20 mouse cellular contexts compared by ENCODE assay signal in genomic region chr5:33400819-33401218, GRCm38 (mm10). TPM values are rescaled to one million over a fixed set of nuclear protein-coding genes. Genes with fewer than 3 reads are reported as not detected.
"Had no signal": no experiment of that assay in that cellular context is flagged by ENCODE, and none has a peak within 500 bp of the region (broad histone marks: within the 10 kb centered on the region; RNA-seq: fewer than 3 reads in every experiment).

No protein-coding gene starts in this region.

- H3K4me3 ChIP-seq: layer of hippocampus, adult 2 months; limb, embryonic 12.5 days; liver, embryonic 13.5 days; lung, embryonic 15.5 days; megakaryocyte, embryonic 14.5 days; midbrain, embryonic 12.5 days; stomach, embryonic 15.5 days had no signal

- H3K36me3 ChIP-seq: lung, embryonic 15.5 days; midbrain, embryonic 12.5 days; stomach, embryonic 15.5 days had no signal

- H3K27ac ChIP-seq: layer of hippocampus, adult 2 months; limb, embryonic 12.5 days; liver, embryonic 13.5 days; lung, embryonic 15.5 days; macrophage; midbrain, embryonic 12.5 days; stomach, embryonic 15.5 days had no signal

- DNase-seq: kidney, postnatal 10 days; kidney, postnatal 4 days; liver; liver, embryonic 13.5 days; liver, postnatal 0 days; lung, postnatal 14 days; right cerebral cortex, postnatal 14 days; thymus, adult 2 months; thymus, postnatal 25 days had no signal

- ATAC-seq: liver, postnatal 0 days had no signal

- H3K9me3 ChIP-seq: limb, embryonic 12.5 days; liver, embryonic 13.5 days; lung, embryonic 15.5 days; megakaryocyte, embryonic 14.5 days; midbrain, embryonic 12.5 days; stomach, embryonic 15.5 days had no signal

- H3K4me2 ChIP-seq: limb, embryonic 12.5 days; liver, embryonic 13.5 days; lung, embryonic 15.5 days; midbrain, embryonic 12.5 days; stomach, embryonic 15.5 days had no signal

- H3K9ac ChIP-seq: limb, embryonic 12.5 days; liver, embryonic 13.5 days; liver, postnatal 0 days; lung, embryonic 15.5 days; midbrain, embryonic 12.5 days; stomach, embryonic 15.5 days had no signal

- H3K27me3 ChIP-seq: limb, embryonic 12.5 days; liver, embryonic 13.5 days; lung, embryonic 15.5 days; megakaryocyte, embryonic 14.5 days; stomach, embryonic 15.5 days had no signal

- H3K4me1 ChIP-seq: limb, embryonic 12.5 days; liver, embryonic 13.5 days; lung, embryonic 15.5 days; stomach, embryonic 15.5 days had no signal

RNA-seq across cellular contexts. Expression of gene Nkx1-1, which starts 33.0 kb away (rescaled TPM):
- polyA plus RNA-seq: kidney, embryonic 14.5 days; limb, embryonic 12.5 days; liver, embryonic 13.5 days; liver, postnatal 0 days; lung, embryonic 15.5 days; macrophage; midbrain, postnatal 0 days; spleen, adult 2 months; stomach, embryonic 15.5 days; thymus, adult 2 months; urinary bladder, adult 2 months had no signal
